Mouse (Mus musculus) c-Kit-positive CD71-positive TER-119-negative erythroid progenitor cells, embryonic 14.5 days (primary cell): ENCODE measurements around the gene Nfat5.
A peak's percentile ranks its signal among the peaks of the same experiment; 100 is the strongest.

Experiments used
- DNase-seq: peaks from one replicate; pipeline ENCODE4 v3.0.0-alpha.2; 2013; ENCODE audit warnings: low read depth

The Nfat5 gene

GRCm38 (mm10) chr8:107292119-107292927 lies 947 bp upstream of the Nfat5 start:
- no peak for DNase-seq

- peak; percentile 17 for DNase-seq
These were observed 665 bp downstream of the Nfat5 start for GRCm38 (mm10) chr8:107293641-107294628.

- DNase-seq = no peak
These were observed 2.2 kb downstream of the Nfat5 start for GRCm38 (mm10) chr8:107295450-107295849.

GRCm38 (mm10) chr8:107311876-107312275 lies 18.6 kb downstream of the Nfat5 start:
- no peak for DNase-seq

GRCm38 (mm10) chr8:107324142-107324541 lies 30.9 kb downstream of the Nfat5 start:
- peak; percentile 74 for DNase-seq

- peak; percentile 11 for DNase-seq
These were observed 36.3 kb downstream of the Nfat5 start for GRCm38 (mm10) chr8:107329595-107329994.

- DNase-seq = no peak
These were observed 43.2 kb downstream of the Nfat5 start for GRCm38 (mm10) chr8:107336480-107336879.

GRCm38 (mm10) chr8:107370311-107370710 lies 77.0 kb downstream of the Nfat5 start:
- no peak for DNase-seq

- DNase-seq = no peak
These were observed 84.1 kb downstream of the Nfat5 start for GRCm38 (mm10) chr8:107377346-107377745.

GRCm38 (mm10) chr8:107380734-107381133 lies 87.5 kb downstream of the Nfat5 start:
- DNase-seq = no peak

GRCm38 (mm10) chr8:107381666-107382065 lies 88.4 kb downstream of the Nfat5 start:
- no peak for DNase-seq

- no peak for DNase-seq
These were observed 89.6 kb downstream of the Nfat5 start for GRCm38 (mm10) chr8:107382898-107383297.

- DNase-seq = no peak
These were observed 91.4 kb downstream of the Nfat5 start for GRCm38 (mm10) chr8:107384651-107385050.

- no peak for DNase-seq
These were observed 91.8 kb downstream of the Nfat5 start for GRCm38 (mm10) chr8:107385063-107385462.

- DNase-seq = peak; percentile 40
These were observed 92.9 kb downstream of the Nfat5 start for GRCm38 (mm10) chr8:107386171-107386570.

- peak; percentile 70 for DNase-seq
These were observed 93.4 kb downstream of the Nfat5 start for GRCm38 (mm10) chr8:107386642-107387041.

- DNase-seq = peak; percentile 29
These were observed 94.6 kb downstream of the Nfat5 start for GRCm38 (mm10) chr8:107387861-107388260.

GRCm38 (mm10) chr8:107389557-107389956 lies 96.3 kb downstream of the Nfat5 start:
- DNase-seq = no peak

- no peak for DNase-seq
These were observed 97.3 kb downstream of the Nfat5 start for GRCm38 (mm10) chr8:107390476-107391135.

- DNase-seq = no peak
These were observed 97.9 kb downstream of the Nfat5 start for GRCm38 (mm10) chr8:107391136-107391516.

GRCm38 (mm10) chr8:107395397-107395796 lies 102.1 kb downstream of the Nfat5 start:
- no peak for DNase-seq

GRCm38 (mm10) chr8:107396106-107396670 lies 102.9 kb downstream of the Nfat5 start:
- no peak for DNase-seq
